Mouse (Mus musculus): Measurements from ENCODE around the gene Sirt4. TPM values are rescaled to one million over a fixed set of nuclear protein-coding genes. Genes with fewer than 3 reads are reported as not detected.

Sirt4 gene
- total and polyA plus RNA-seq, 2 experiments, result 11.5 to 26.1 TPM

- DNase-seq (ENCODE audit: extremely low read depth, low read depth, low spot score), result no peak
- Histone ChIP-seq H3K27me3 (ENCODE audit: control insufficient read depth, insufficient read depth, low read length) (no peaks in the 10 kb centered on the region), H3K4me3 (ENCODE audit: insufficient read depth, low read depth, low read length) (no peak overlapping the region), H3K79me2 (ENCODE audit: control insufficient read depth, insufficient read depth, low read length) (no peaks in the 10 kb centered on the region), H3K9ac (ENCODE audit: low read depth, low read length) (no peak overlapping the region), H3K27ac (replicated peaks; ENCODE audit: insufficient read depth, low read depth, low read length) (no peak overlapping the region), H3K36me3 (ENCODE audit: control insufficient read depth, insufficient read depth, low read length) (no peaks in the 10 kb centered on the region), H3K4me1 (ENCODE audit: control insufficient read depth, insufficient read depth, low read length) (no peaks in the 10 kb centered on the region)
- 73% methylated on average over 6 of the region's 6 CpGs for WGBS
- TF ChIP-seq CTCF (IDR thresholded peaks at IDR 0.05; ENCODE audit: low read depth, low read length) (no peak), POLR2A (IDR thresholded peaks at IDR 0.05; ENCODE audit: extremely low read depth, insufficient read depth, low read length) (no peak)
Observed at GRCm38 (mm10) chr5:115469791-115470190, 14.7 kb downstream of the Sirt4 start.

GRCm38 (mm10) chr5:115465642-115466420 is 18.7 kb downstream of the Sirt4 start, which contains the start of gene Pla2g1b:
Pla2g1b (plus strand) TSS chr5:115466262.
- H3K4me1 ChIP-seq (ENCODE audit: control insufficient read depth, insufficient read depth, low read length), result no peaks in the 10 kb centered on the region
- H3K9ac ChIP-seq (ENCODE audit: low read depth, low read length), result no peak within 1 kb of the TSS
- no peaks in the 10 kb centered on the region for H3K36me3 ChIP-seq (ENCODE audit: control insufficient read depth, insufficient read depth, low read length)
- no peak within 1 kb of the TSS for H3K4me3 ChIP-seq (ENCODE audit: insufficient read depth, low read depth, low read length)
- H3K79me2 ChIP-seq (ENCODE audit: control insufficient read depth, insufficient read depth, low read length), result no peaks in the 10 kb centered on the region
- WGBS, result 46% methylated on average over 9 of the region's 9 CpGs
- TF ChIP-seq CTCF (IDR thresholded peaks at IDR 0.05; ENCODE audit: low read depth, low read length) (no peak), POLR2A (IDR thresholded peaks at IDR 0.05; ENCODE audit: extremely low read depth, insufficient read depth, low read length) (no peak)
- no peak within 1 kb of the TSS for H3K27ac ChIP-seq (replicated peaks; ENCODE audit: insufficient read depth, low read depth, low read length)
- DNase-seq (ENCODE audit: extremely low read depth, low read depth, low spot score), result peak; percentile 14
- H3K27me3 ChIP-seq (ENCODE audit: control insufficient read depth, insufficient read depth, low read length), result no peaks in the 10 kb centered on the region

GRCm38 (mm10) chr5:115464408-115465115 is 20.0 kb downstream of the Sirt4 start:
- no peaks in the 10 kb centered on the region for H3K79me2 ChIP-seq (ENCODE audit: control insufficient read depth, insufficient read depth, low read length)
- H3K27ac ChIP-seq (replicated peaks; ENCODE audit: insufficient read depth, low read depth, low read length), result no peak overlapping the region
- DNase-seq (ENCODE audit: extremely low read depth, low read depth, low spot score), result no peak
- H3K9ac ChIP-seq (ENCODE audit: low read depth, low read length), result no peak overlapping the region
- H3K36me3 ChIP-seq (ENCODE audit: control insufficient read depth, insufficient read depth, low read length), result no peaks in the 10 kb centered on the region
- 83% methylated on average over 18 of the region's 18 CpGs for WGBS
- no peak for TF ChIP-seq CTCF (IDR thresholded peaks at IDR 0.05; ENCODE audit: low read depth, low read length)
- no peak for TF ChIP-seq POLR2A (IDR thresholded peaks at IDR 0.05; ENCODE audit: extremely low read depth, insufficient read depth, low read length)
- no peaks in the 10 kb centered on the region for H3K4me1 ChIP-seq (ENCODE audit: control insufficient read depth, insufficient read depth, low read length)
- H3K4me3 ChIP-seq (ENCODE audit: insufficient read depth, low read depth, low read length), result no peak overlapping the region
- H3K27me3 ChIP-seq (ENCODE audit: control insufficient read depth, insufficient read depth, low read length), result no peaks in the 10 kb centered on the region

GRCm38 (mm10) chr5:115458918-115459317 is 25.6 kb downstream of the Sirt4 start:
- Histone ChIP-seq H3K79me2 (ENCODE audit: control insufficient read depth, insufficient read depth, low read length) (no peaks in the 10 kb centered on the region), H3K4me1 (ENCODE audit: control insufficient read depth, insufficient read depth, low read length) (no peaks in the 10 kb centered on the region), H3K36me3 (ENCODE audit: control insufficient read depth, insufficient read depth, low read length) (no peaks in the 10 kb centered on the region), H3K27me3 (ENCODE audit: control insufficient read depth, insufficient read depth, low read length) (no peaks in the 10 kb centered on the region), H3K9ac (ENCODE audit: low read depth, low read length) (no peak overlapping the region), H3K4me3 (ENCODE audit: insufficient read depth, low read depth, low read length) (no peak overlapping the region), H3K27ac (replicated peaks; ENCODE audit: insufficient read depth, low read depth, low read length) (no peak overlapping the region)
- TF ChIP-seq POLR2A (IDR thresholded peaks at IDR 0.05; ENCODE audit: extremely low read depth, insufficient read depth, low read length) (no peak), CTCF (IDR thresholded peaks at IDR 0.05; ENCODE audit: low read depth, low read length) (no peak)
- DNase-seq (ENCODE audit: extremely low read depth, low read depth, low spot score), result no peak
- 57% methylated on average over 13 of the region's 13 CpGs for WGBS

- DNase-seq (ENCODE audit: extremely low read depth, low read depth, low spot score), result no peak
- no peak for TF ChIP-seq POLR2A (IDR thresholded peaks at IDR 0.05; ENCODE audit: extremely low read depth, insufficient read depth, low read length)
- no peak for TF ChIP-seq CTCF (IDR thresholded peaks at IDR 0.05; ENCODE audit: low read depth, low read length)
- H3K36me3 ChIP-seq (ENCODE audit: control insufficient read depth, insufficient read depth, low read length), result no peaks in the 10 kb centered on the region
- H3K4me3 ChIP-seq (ENCODE audit: insufficient read depth, low read depth, low read length), result no peak overlapping the region
- no peak overlapping the region for H3K27ac ChIP-seq (replicated peaks; ENCODE audit: insufficient read depth, low read depth, low read length)
- 86% methylated on average over 7 of the region's 7 CpGs for WGBS
- H3K9ac ChIP-seq (ENCODE audit: low read depth, low read length), result no peak overlapping the region
- no peaks in the 10 kb centered on the region for H3K79me2 ChIP-seq (ENCODE audit: control insufficient read depth, insufficient read depth, low read length)
- no peaks in the 10 kb centered on the region for H3K27me3 ChIP-seq (ENCODE audit: control insufficient read depth, insufficient read depth, low read length)
- H3K4me1 ChIP-seq (ENCODE audit: control insufficient read depth, insufficient read depth, low read length), result no peaks in the 10 kb centered on the region
Observed at GRCm38 (mm10) chr5:115455838-115456237, 28.7 kb downstream of the Sirt4 start.
